Mouse (Mus musculus) heart, adult 2 months (tissue): ENCODE results near the gene Nelfa. TPM values are rescaled to one million over a fixed set of nuclear protein-coding genes. Genes with fewer than 3 reads are reported as not detected.
"Not testable (repeated sequence)": the region's sequence is repeated elsewhere in the genome, so short reads cannot be mapped to it uniquely, and the experiment has no call there.

Source experiments
- DNase-seq, 2 experiments: peaks; one replicate each; pipeline ENCODE4 v3.0.0; 2021
- H3K27ac ChIP-seq: fragments of 200-600 bp; 2 replicates; pipeline ENCODE4 v1.8.1; 2022
- H3K27me3 ChIP-seq: fragments of 200-500 bp; 2 replicates; pipeline ENCODE4 v1.6.1; 2012; ENCODE audit warnings: mild to moderate bottlenecking, low read length, inconsistent platforms, mixed read lengths; ENCODE audit not compliant: control insufficient read depth, insufficient read depth
- H3K36me3 ChIP-seq: fragments of 200-500 bp; 2 replicates; pipeline ENCODE4 v1.6.1; 2012; ENCODE audit warnings: low read length, inconsistent platforms; ENCODE audit not compliant: control insufficient read depth, insufficient read depth
- H3K4me1 ChIP-seq: fragments of 200-500 bp; 2 replicates; pipeline ENCODE4 v1.6.1; 2011; ENCODE audit warnings: low read length; ENCODE audit not compliant: control insufficient read depth, insufficient read depth
- H3K4me3 ChIP-seq: fragments of 200-600 bp; 2 replicates; pipeline ENCODE4 v1.8.1; 2022
- H3K79me2 ChIP-seq: fragments of 200-500 bp; replicated peaks from 2 replicates; pipeline ENCODE4 v1.6.1; 2012; ENCODE audit warnings: mild to moderate bottlenecking, inconsistent platforms, low read length, moderate library complexity, mixed read lengths; ENCODE audit not compliant: control insufficient read depth, insufficient read depth
- H3K9ac ChIP-seq: fragments of 200-500 bp; 2 replicates; pipeline ENCODE4 v1.6.1; 2012; ENCODE audit warnings: low read depth, mild to moderate bottlenecking, control low read depth, inconsistent platforms, low read length, mixed read lengths
- CTCF ChIP-seq: fragments of 200-600 bp; IDR thresholded peaks from 2 replicates; pipeline ENCODE4 v1.8.1; 2022; ENCODE audit warnings: antibody characterized with exemption, mild to moderate bottlenecking, moderate library complexity
- EP300 ChIP-seq: fragments of 200-500 bp; IDR thresholded peaks from 2 replicates; pipeline ENCODE4 v1.6.1; 2011; ENCODE audit warnings: low read depth, low read length, control low read depth; ENCODE audit not compliant: insufficient read depth
- POLR2A ChIP-seq: fragments of 200-500 bp; IDR thresholded peaks from 2 replicates; pipeline ENCODE4 v1.6.1; 2011; ENCODE audit warnings: mild to moderate bottlenecking, low read depth, low read length, control low read depth; ENCODE audit not compliant: insufficient read depth
- WGBS: fragments of 180-500 bp; shearing (Covaris S2); methylation state at CpG from one replicate; pipeline ENCODE4 v1.1.7; 2018; 5-methylcytosine and 5-hydroxymethylcytosine counted together
- intact Hi-C: fragments of 180-260 bp; cut with DNase I; formaldehyde crosslinking; loops from one replicate; pipeline ENCODE4 v1.15.1; 2025
- polyA plus RNA-seq: library from polyadenylated mRNA; depleted of rRNA; stranded (reverse); fragments of >200 nt; gene quantifications from 2 replicates; pipeline ENCODE4 v1.2.3, GENCODE M21; 2012
- total RNA-seq, 2 experiments: library from RNA; stranded (reverse); gene quantifications; 2 replicates each; pipeline ENCODE4 v1.2.3; 2021

The Nelfa gene
- total and polyA plus RNA-seq, 3 experiments = 10.3 to 15.8 (median 10.4) TPM

DNA sequence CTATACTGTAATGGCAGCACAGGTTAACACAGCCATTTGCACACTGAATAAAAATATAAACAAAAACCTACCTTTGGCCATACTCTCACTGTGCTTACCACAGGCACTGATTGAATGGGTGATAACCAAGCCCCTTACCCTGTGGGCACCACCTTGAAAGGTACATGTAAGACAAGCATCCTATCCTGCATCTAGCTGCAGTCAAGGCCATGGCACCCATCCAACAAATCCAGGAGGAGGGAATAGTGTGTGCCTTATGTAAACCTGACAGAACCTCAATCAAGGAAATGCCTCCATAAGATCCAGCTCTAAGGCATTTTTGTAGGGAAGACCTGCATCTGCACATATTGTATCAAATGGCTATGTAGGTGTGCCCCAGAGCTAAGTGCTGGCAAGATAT is 10.0 kb downstream of the Nelfa start:
- peaks cover 13% of the 10 kb centered on the region for H3K79me2 ChIP-seq
- no peak overlapping the region for H3K4me3 ChIP-seq
- DNase-seq = no peak
- H3K9ac ChIP-seq = no peak overlapping the region
- H3K27ac ChIP-seq = no peak overlapping the region
- H3K27me3 ChIP-seq = no peaks in the 10 kb centered on the region
- H3K36me3 ChIP-seq = peaks cover 6% of the 10 kb centered on the region
- intact Hi-C loops = no loop called here
- no peak for TF ChIP-seq CTCF
- no peak for TF ChIP-seq EP300
- no peak for TF ChIP-seq POLR2A
- H3K4me1 ChIP-seq = peaks cover 12% of the 10 kb centered on the region

DNA sequence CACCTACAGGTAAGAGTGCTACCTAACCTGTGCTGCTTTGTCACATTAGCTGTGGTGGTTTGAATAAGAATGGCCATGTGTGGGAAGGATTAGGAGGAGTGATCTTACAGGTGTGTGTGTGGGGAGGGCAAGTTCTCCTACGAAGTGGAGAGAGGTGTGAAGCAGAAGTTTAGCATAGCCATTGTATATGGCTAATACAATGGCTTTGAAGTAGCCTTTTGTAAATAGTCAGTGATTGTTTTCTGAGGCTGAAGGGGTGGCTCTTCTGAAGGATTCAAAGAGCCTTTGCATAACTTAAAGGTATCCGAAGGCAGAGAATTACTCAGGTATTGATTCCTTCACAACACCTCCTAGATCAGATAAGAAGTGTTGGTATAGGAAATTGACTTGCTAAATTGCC is 13.6 kb downstream of the Nelfa start:
- H3K4me1 ChIP-seq = peaks cover 15% of the 10 kb centered on the region
- peaks cover 6% of the 10 kb centered on the region for H3K36me3 ChIP-seq
- DNase-seq = no peak
- TF ChIP-seq CTCF (no peak), POLR2A (no peak), EP300 (no peak)
- H3K27me3 ChIP-seq = no peaks in the 10 kb centered on the region
- no peak overlapping the region for H3K4me3 ChIP-seq
- intact Hi-C loops = no loop called here
- WGBS = 68% methylated on average over 2 of the region's 2 CpGs
- H3K27ac ChIP-seq = no peak overlapping the region
- peaks cover 7% of the 10 kb centered on the region for H3K79me2 ChIP-seq
- H3K9ac ChIP-seq = no peak overlapping the region

- no peaks in the 10 kb centered on the region for H3K27me3 ChIP-seq
- H3K4me1 ChIP-seq = peaks cover 15% of the 10 kb centered on the region
- no peak for TF ChIP-seq EP300
- TF ChIP-seq POLR2A = no peak
- no peak for TF ChIP-seq CTCF
- intact Hi-C loops = no loop called here
- H3K36me3 ChIP-seq = peaks cover 6% of the 10 kb centered on the region
- DNase-seq = no peak
- no peak overlapping the region for H3K27ac ChIP-seq
- 68% methylated on average over 7 of the region's 7 CpGs for WGBS
- peaks cover 7% of the 10 kb centered on the region for H3K79me2 ChIP-seq
- H3K4me3 ChIP-seq = no peak overlapping the region
- no peak overlapping the region for H3K9ac ChIP-seq
These were observed 14.6 kb downstream of the Nelfa start for GRCm38 (mm10) chr5:33921486-33922235.

DNA sequence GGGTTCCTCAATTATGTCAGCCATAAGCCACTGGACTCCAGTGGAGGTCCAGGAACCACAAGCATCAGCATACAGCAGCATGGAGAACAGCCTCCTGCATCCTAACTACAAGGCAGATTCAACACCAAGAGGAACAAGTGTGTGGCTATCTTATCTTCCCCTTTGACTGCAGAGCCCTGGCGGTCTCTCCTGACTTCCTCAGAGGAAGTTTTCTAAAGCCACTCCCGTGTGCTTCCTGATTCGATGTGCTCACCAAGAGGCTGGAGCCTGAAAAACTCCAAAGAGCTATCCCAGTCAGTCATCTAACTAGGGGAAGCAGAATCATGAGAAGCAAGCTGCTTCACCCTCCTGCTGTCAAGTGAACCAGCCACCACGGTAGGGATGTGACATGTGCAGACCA is 15.3 kb downstream of the Nelfa start:
- 20% methylated on average over 4 of the region's 4 CpGs for WGBS
- intact Hi-C loops = no loop called here
- no peaks in the 10 kb centered on the region for H3K27me3 ChIP-seq
- peaks cover 15% of the 10 kb centered on the region for H3K4me1 ChIP-seq
- H3K4me3 ChIP-seq = no peak overlapping the region
- DNase-seq = no peak
- no peak for TF ChIP-seq EP300
- TF ChIP-seq CTCF = no peak
- no peak for TF ChIP-seq POLR2A
- peaks cover 6% of the 10 kb centered on the region for H3K36me3 ChIP-seq
- H3K9ac ChIP-seq = no peak overlapping the region
- no peak overlapping the region for H3K27ac ChIP-seq
- H3K79me2 ChIP-seq = peaks cover 4% of the 10 kb centered on the region

GRCm38 (mm10) chr5:33920037-33920436 is 16.2 kb downstream of the Nelfa start:
- Histone ChIP-seq H3K79me2 (peaks cover 4% of the 10 kb centered on the region), H3K27me3 (no peaks in the 10 kb centered on the region), H3K27ac (no peak overlapping the region), H3K9ac (no peak overlapping the region), H3K4me3 (no peak overlapping the region), H3K36me3 (peaks cover 6% of the 10 kb centered on the region), H3K4me1 (peaks cover 15% of the 10 kb centered on the region)
- intact Hi-C loops = no loop called here
- WGBS = 94% methylated on average over 2 of the region's 2 CpGs
- no peak for DNase-seq
- TF ChIP-seq CTCF = no peak
- no peak for TF ChIP-seq EP300
- no peak for TF ChIP-seq POLR2A

DNA sequence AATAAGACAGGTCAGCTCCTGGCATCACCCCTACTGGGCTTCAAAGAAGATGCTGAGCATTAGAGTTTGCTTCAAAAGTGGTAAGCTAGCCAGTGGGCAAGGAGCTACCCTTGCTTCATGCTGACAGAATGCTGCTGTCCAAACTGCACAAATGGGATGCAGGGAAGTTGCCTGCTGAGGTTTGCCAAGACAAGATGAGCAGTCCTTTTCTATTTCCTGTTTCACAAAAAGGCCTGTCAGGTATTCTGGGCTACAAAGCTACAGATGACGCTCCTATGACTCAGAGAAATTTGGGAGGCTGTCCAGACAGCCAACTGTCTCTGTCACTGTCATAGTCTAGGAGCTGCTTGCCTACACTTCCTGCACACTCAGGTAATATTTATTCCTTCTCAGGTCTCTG is 16.7 kb downstream of the Nelfa start:
- H3K27me3 ChIP-seq = no peaks in the 10 kb centered on the region
- DNase-seq = no peak
- H3K27ac ChIP-seq = no peak overlapping the region
- H3K4me1 ChIP-seq = peaks cover 15% of the 10 kb centered on the region
- WGBS = 68% methylated on average over 1 of the region's 1 CpGs
- intact Hi-C loops = no loop called here
- peaks cover 6% of the 10 kb centered on the region for H3K36me3 ChIP-seq
- H3K9ac ChIP-seq = no peak overlapping the region
- H3K4me3 ChIP-seq = no peak overlapping the region
- no peak for TF ChIP-seq EP300
- no peak for TF ChIP-seq POLR2A
- no peak for TF ChIP-seq CTCF
- peaks cover 4% of the 10 kb centered on the region for H3K79me2 ChIP-seq

DNA sequence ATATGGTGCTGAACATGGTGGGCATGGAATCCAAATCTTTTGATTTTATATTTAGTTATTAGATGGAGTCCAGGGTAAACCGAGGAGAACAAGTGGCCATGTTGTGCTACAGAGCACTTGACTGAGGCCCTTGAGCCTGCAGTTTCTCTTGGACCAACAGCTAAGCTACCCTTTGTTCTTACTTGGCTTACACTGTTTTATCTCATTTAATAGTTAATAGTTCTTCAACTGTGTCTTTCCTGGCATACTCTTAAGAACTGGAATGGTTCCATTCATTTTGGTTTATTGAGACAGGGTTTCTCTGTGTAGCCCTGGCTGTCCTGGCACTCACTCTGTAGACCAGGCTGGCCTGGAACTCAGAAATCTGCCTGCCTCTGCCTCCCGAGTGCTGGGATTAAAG is 19.6 kb downstream of the Nelfa start:
- intact Hi-C loops, H3K4me1 ChIP-seq, H3K27ac ChIP-seq, H3K9ac ChIP-seq, H3K36me3 ChIP-seq, H3K4me3 ChIP-seq, H3K79me2 ChIP-seq, H3K27me3 ChIP-seq, DNase-seq: not testable (repeated sequence)
- WGBS = 97% methylated on average over 2 of the region's 2 CpGs

DNA sequence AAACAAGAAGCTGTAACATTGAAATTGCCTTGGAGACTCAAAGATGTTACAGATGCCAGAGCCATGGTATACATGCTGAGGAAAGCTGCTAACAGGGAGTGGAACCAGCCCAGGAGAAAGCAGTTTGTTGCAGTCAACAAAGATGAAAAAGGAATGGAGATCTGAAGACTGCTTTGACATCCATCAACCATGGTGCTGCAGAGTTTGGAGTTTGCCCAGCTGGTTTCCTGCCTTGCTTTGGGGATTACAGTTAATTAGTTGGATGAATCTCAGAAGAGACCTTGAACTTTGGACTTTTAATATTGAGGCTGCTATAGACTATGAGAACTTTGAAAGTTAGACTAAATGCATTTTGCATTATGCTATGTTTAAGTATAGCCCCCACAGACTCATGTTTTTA is 21.2 kb downstream of the Nelfa start:
- DNase-seq, H3K36me3 ChIP-seq, H3K4me1 ChIP-seq, intact Hi-C loops, H3K27me3 ChIP-seq, H3K9ac ChIP-seq, H3K27ac ChIP-seq, H3K4me3 ChIP-seq, H3K79me2 ChIP-seq: not testable (repeated sequence)
